Mouse (Mus musculus): ENCODE results near the gene Ip6k2.

Ip6k2 gene

DNA sequence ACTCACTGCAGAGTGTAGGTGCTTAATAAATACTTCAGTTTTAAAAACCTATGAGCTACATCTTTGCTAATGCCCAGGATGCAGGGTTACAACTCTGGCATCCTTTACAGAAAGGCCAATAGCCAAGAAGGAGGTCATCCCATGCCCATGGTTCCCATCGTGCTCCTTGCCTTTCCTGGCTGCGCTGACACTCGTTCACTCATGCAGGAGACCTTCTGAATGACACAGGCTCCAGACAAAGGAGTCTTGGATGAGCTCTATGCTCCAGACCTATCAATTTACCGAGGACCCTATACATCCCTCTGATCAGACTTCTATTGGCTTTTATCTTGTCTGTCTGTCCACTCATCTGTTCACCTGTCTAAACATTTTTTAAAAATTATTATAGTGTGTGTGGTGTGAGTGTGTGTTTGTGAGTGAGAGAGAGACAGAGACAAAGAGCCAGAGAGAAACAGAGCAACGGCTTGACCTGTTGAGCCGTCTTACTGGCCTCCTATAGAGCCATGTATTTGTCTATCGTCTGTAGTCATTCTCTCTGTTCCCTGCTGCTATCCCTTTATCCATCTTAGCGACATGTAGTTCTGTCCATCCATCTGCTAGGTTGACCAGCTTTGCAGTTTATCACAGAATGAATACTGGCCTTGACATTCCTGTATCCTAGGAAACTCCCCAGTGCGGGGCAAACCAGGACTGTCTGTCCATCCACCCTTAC, 604 bp upstream of the Ip6k2 start:
- no peak for DNase-seq

DNA sequence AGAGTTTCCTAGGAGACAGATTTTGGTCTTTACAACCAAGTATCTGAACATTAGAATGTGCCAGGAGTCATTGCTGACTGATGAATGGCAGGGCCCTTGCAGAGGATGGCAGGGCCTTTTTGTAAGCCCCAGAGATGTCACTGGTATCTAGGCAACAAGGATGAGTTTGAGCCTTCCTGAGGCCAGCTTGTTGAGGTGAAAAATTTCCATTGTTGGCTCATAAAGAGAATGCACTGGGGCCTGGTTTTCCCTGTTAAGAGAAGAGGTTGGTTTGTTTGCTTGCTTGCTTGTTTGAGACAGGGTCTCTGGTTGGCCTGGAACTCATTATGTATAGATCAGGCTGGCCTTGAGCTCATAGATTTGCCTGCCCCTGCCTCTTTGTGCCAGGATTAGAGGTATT, 1.8 kb downstream of the Ip6k2 start:
- no peak for DNase-seq

DNA sequence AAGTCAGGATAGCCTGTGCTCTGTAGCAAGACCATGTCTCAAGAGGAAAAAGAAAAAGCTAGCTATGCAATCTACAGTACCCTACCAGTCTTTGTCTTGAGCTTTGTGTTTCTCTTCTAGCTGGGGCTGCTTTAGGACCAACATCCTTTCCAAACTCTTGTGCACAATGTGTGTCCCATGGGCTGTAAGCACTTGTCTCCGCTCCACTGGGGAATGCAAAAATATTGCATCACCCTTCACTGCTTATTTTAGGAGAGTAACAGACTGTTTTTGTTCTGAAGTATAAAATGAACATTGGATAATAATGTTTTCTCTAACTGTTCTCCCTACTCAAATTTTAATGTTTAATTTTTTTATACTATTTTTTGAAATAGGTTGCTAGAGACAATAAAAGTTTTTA, 2.9 kb downstream of the Ip6k2 start:
- no peak for DNase-seq

DNA sequence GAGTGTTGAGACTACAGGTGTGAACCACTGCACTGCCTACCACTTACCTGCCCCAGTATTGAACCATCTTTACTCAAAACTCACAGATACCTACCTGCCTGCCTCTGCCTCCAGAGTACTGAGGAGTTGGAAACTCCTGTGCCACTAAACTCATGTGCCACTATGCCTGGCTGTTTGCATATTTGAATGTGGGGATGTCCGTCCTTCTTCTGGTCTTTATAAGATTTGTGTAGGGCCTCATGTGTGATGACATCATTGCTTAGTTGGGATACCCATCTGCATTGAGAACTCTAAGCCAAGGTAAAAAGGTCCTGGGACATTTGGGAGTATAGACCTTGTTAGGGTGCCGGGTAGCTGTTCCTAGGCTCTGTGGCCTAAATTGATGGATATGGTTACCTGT, 3.5 kb downstream of the Ip6k2 start:
- DNase-seq, result no peak

DNA sequence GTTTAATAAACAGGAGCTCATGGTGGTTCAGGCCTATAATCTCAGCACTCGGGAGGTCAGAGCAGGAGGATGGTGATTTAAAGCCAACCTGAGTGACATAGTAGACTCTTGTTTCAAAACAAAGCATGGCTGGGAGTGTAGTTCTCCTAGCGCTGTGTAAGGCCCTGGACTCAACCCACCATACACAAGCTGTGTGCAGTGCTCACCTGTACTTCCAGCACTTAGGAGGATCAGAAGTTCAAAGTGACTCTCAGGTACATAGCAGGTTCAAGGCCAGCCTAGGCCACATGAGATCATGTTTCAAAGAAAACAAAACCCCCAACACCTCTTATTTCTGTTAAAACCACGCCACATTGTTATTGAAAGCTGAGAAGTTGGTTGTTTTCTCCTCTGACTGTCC, 5.1 kb downstream of the Ip6k2 start:
- no peak for DNase-seq

DNA sequence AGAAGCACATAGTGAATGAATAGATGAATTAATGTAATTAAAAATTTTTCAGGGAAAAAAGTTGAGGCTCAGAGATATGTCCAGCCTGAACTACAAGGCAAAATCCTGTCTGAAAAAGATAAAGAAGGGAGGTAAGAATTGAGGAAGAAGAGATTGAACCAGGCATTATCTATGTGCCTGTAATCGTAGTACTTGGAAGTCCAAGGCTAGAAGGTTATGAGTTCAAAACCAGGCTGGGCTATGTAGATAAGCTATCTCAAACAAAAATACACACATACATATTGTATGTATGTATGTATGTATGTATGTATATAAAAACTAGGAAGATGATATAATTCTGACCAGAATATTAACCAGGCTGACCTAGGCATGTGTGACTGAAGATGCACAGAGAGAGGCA, 8.7 kb downstream of the Ip6k2 start:
- DNase-seq, result no peak

DNA sequence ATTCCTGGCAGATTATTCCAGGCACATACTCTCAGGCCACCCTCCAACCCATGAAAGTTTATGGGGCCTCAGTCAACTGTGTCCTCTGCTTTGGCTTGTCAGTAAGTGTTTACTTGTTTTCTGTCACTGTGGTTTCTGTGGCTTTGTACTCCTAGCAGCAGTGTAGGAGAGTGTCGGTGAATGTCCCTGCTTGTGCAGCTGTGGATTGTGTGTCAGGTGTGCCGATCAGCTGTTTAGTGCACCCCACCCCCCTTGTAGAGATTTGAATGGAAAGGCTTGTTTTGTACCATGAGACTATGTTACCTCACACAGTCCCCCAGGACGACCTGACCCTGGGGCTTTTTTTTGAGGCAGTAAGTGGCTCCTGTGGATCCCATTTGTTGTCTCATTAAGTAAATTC, 9.1 kb downstream of the Ip6k2 start:
- DNase-seq, result no peak

DNA sequence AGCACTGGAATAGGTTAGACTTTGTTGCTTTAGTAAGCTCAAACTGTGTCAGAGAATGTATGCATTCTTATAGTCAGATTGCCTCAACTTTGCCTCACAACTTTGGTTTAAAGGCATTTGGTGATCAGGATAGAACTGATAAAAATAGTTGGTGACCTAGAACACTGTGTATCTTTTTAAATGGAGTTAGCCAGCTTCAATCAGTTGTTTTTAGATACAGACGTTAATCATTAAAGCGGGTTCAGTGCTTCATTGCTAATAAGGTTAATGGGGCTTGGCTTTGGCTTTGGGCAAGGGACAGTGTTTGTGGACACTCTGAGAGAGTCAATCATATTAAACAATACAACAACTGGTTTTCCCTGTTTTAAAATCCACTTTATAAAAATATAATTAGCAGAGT, 11.7 kb downstream of the Ip6k2 start:
- no peak for DNase-seq

DNA sequence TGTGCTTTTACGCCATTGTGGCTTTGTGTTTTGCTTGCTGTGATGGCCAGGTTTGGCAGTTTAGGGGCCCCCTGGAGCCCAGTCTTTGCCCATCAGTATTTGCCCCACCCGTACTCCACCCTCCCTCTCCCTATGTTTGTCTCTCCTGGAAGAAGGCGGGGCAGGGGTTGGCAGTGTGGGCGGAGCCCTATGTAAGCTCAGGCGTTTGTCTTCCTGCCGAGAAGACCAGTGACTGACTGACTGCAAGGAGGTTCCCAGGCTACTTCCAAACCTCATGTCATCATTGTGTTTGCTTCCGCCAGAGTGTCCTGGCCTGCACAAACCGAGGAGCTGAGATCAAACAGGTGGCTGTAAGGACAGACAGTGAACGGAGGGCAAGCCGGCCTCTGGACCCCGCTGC, 12.2 kb downstream of the Ip6k2 start:
- no peak for DNase-seq

DNA sequence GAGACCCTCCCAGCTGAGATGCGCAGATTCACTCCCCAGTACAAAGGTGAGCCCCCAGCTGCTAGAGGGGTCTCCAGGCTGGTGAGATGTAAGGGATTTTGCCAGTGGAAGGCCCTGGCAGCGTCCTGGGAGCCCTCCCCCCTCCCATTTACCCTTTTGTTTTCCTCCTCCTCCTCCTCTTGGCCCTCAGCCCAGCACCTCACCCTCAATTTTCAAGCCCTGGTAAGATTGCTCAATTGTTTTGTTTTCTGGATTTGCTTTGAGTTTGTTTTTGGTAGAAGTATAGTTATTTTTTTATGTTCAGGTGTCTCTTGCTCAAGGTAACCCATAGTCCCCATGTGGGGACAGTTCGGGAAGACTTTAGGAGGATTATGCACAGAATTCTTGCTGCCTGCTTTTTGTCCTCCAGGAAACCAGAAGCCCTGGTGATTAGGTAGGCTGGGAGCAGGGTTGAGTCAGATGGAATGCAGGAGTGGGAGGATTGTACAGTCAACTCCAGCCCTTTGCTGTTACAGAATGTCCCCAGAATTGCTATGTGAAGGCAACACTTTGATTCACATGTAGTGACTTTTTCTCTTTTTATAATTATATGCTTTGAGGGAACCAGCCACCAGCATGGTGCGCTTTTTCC, 12.9 kb downstream of the Ip6k2 start:
- no peak for DNase-seq

DNA sequence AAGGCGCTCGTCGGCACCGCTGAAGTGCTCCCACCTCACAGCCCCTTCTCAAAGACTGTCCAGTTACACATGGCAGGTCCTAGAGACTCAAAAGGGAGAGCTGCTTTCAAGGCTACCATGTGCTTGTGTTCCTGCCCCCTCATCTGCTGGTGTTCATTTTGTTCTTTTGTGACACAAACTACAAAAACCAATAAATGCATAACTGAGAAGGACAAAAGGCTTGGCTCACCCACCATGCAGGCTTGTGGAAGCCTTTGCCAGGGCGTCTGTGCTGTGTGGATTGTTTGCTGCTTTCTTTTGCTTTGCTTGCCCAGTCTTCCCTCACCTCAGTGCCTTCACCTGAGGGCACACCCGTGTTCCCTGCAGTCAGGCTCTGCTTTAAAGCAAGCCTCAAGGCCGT, 13.9 kb downstream of the Ip6k2 start:
- DNase-seq, result no peak

DNA sequence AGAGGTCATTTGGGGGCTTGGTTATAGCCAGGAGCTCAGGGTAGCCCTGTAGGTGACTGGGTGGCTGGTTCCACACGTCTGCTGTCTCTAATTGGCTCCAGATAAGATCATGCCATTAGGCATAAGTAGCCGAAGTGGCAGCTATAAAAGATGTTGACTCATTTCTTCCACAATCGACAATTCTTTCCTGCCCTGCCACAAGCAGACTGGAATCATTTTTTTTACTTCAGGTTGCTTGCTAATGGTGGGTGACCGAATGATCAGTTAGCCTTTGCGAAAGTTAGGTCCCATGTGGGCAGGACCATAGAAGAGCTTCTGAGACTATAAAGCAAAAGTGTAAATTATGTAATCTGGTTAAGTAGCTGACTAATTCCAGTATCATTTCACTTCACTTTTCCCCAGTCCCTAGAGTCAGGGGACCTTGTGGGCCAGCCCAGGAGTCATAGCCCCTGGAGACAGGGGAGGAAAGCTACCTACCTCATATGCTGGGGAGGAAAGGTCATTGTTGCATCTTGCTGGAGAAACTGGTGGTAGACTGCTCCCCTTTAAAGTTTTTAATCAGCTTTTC, 15.0 kb downstream of the Ip6k2 start:
- no peak for DNase-seq

DNA sequence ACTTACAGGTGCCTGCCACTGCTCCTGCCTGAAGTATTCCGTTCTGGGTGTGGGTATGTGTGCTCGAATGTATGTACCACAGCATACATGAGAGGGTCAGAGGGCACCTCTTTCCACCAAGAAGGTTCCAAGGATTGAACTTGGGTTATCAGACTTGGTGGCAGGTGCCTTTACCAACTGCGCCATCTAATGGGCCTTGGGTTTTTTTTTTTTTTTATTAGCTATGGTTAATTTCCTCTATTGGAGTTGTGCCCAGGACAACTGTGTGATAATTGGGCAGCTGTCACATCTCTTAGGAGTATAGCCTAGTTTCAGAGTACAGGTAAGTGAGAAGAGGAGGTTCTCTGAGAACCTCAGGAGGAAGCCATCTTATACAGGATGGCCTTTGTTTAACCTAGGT, 16.0 kb downstream of the Ip6k2 start:
- DNase-seq, result no peak

DNA sequence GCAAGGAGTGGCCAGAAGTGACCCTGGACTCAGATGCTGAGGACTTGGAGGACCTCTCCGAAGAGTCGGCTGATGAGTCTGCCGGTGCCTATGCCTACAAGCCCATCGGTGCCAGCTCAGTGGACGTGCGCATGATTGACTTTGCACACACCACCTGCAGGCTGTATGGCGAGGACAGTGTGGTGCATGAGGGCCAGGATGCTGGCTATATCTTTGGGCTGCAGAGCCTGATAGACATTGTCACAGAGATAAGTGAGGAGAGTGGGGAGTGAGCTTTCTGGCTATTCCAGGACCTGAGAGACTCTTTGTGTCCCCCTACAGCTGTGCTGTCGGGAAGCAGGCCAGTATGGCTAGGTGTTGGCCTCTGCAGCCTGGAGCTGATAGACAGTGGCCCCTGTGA, 22.2 kb downstream of the Ip6k2 start:
- DNase-seq, result no peak

DNA sequence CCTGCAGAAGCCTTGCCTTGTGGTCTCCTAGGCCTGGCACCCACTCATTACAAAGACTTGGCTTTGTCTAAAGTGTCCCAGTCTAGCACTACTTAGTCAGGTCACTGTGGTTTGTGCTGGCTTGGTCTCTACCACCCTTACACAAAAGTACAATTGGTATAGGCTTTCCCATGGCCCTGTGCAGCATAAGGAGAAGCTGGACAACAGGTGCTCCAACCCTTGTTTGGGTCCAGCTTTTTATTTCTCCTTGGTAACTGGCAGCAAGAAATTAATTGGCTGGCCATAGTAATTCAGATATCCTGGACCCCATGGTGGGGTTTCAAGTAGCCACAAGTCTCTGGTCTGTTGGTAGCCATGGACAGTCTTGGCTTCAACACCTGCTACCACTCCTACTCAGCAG, 22.8 kb downstream of the Ip6k2 start:
- no peak for DNase-seq

DNA sequence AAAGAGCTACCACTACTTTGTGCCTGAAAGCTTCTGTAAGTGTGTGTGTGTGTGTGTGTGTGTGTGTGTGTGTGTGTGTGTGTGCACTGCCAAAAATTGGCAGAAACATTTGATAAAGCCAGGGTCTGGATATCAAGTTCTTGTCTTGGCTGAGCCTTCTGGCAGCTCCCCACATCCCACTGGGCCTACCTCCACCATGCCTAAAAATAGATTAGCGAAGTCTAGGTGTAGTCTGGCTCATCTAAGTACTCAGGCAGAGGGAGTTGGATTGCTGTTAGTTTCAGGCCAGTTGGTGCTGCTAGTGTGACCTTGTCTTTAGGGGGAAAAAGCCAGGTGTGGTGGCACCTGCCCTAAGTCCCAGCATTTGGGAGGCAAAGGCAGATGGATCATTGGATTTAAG, 23.2 kb downstream of the Ip6k2 start:
- DNase-seq, result peak; percentile 27

DNA sequence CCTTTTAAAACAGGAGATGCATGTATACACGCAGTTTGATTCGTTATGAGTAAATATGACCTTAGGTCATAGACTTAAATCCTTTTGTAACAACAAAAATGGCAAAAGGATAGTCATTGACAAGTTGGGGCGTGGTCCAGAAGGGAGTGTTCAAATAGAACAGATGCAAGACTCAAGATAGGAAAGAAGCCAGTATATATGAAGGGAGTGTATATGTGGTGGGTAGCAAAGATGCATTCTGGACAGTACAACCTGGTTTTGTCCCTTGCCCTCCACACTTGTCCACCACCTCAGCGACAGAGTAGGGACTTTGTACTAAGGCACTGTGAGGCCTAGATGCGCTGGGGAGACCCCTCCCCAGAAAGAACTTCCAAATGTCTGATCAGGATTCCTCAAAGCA, 24.1 kb downstream of the Ip6k2 start:
- DNase-seq, result no peak

DNA sequence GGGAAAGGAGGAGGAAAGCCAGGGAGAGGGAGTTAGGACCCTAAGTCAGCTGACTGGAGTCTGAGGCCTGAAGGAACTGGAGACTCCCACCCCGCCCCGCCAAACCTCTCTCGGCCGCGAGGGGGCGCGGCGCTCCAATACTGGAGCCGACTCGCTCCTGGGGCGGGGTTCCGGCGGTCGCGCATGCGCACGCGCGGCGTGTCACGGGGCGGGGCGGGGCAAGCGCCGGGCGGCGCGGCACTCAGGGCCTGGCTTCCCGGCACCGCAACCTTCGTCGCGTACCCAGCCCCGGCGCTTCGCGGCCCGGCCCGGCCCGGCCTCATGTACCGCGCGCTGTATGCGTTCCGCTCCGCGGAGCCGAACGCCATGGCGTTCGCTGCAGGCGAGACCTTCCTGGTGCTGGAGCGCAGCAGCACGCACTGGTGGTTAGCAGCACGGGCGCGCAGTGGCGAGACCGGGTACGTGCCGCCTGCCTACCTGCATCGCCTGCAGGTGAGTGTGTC, 24.6 kb downstream of the Ip6k2 start, which contains the start of gene Nckipsd:
Gene Nckipsd (plus strand): TSS at position 206 of the 503 bp plus-strand sequence.
- peak; percentile 95 for DNase-seq

DNA sequence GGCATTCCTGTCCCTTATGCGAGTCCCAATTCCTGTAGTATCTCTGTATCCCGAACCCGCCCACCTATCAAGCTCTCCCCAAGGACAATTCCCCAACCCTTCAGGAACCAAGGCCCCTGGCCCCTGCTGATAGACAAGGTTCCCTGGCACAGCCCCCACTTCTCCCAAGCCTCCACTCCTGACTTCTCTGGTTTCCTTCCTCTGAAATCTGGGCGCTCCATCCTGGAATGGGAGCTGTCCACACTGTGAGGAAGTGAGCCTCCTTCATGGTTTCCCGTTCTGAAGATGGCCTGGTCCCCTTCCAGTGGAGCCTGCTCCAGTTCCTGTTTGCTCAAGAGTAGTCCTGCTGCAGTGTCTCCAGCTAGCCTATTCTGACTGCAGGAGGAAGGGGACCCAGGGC, 25.6 kb downstream of the Ip6k2 start:
- DNase-seq, result no peak

DNA sequence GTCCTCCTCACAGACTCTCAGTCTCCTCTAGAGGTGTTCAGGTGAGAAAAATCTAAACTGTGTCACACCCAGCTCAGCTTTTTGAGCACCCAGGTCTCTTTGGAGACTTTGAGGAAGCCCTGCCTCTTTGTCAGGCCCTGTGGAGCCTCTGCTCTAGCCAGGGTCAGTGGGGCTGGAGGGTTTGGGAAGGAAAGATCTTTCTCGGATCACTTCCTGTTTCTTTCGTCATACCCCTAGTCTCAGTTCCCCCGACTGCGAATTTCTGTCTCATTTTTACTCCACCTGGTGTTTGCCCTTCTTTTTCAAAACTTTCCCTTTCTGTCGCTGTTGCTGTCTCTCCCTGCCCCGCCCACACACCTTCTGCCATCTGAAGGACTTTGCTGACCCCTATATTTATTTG, 26.1 kb downstream of the Ip6k2 start:
- DNase-seq, result no peak

DNA sequence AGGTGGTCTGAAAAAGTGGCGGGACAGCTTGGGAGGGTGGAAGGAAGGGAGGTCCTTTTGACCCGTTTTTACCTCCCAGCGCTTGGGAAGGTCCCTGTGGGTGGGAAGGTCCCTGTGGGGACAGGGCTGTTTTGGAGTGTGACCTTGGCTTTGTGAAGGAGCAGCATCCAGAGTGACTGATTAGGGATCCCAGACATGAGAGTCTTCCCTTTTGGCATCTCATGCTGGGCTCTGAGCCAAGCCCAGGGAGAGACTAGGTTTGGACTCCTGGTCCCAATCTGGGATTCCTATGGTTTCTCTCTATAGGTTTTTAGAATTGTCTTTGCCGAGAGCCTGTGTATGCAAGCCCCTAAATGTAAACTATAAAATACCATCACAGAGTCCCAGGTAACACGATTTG, 26.9 kb downstream of the Ip6k2 start:
- DNase-seq, result no peak

DNA sequence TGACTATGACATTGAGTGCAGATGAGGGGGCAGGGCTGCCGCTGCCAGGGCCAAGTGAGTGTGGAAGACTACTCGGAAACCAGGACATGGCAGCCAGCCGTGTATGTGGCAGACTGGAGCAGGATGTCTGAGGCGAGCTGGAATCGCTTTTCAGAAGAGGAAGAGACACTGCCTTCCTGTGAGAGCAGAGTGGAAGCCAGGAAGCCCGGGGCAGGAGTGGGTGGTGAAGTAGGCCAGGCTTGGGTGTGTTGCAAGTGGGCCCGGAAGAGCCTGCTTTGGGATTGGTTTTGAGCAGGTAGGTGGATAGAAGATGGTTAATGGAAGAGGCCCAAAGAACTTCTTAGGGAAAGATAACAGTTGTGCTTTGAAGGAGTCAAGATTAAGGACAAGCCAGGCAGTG, 32.0 kb downstream of the Ip6k2 start:
- DNase-seq, result no peak

DNA sequence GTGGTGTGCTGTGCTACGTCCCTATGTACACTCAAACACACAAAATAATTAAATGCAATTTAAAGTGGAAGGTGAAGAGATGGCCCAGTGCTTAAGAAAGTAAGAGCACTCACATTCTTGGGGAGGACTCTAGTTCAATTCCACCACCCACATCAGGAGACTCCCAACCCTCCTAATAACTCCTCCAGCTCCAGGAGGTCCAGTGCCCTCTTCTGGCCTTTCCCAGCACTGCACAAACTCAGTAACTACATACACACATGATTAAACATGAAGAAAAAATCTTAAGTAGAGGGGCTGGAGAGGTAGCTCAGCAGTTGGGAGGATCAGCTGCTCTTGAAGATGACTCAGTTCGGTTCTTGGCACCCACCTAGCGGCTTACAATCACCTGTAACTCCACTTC, 35.9 kb downstream of the Ip6k2 start:
- no peak for DNase-seq

DNA sequence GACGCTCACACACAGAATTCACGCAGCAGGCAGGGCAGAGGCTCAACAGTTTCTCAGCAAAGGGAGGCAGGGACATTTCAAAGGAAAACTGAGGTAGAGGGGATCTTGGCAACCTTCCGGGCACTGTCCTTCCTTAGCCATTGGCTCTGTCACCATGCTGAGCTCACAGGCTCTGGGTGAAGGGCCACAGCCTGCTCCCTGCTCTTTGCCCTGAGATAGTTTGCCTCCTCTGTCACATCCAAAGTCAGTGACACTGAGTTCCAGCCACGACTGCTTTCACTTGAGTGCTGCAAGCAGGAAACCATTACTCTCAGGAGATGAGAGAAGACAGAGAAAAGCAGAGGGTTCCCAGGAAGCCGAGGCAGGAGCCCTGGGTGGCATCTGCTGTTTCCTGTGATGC, 36.5 kb downstream of the Ip6k2 start:
- DNase-seq, result no peak

Measured in cerebellum, adult 11 months (tissue).